Mouse (Mus musculus) gastrocnemius, postnatal 10 days (tissue): Measurements from ENCODE around the gene Acoxl. TPM values are rescaled to one million over a fixed set of nuclear protein-coding genes. Genes with fewer than 3 reads are reported as not detected.

Experiments
- DNase-seq: peaks from one replicate; pipeline ENCODE4 v3.0.0; 2021; ENCODE audit warnings: mixed read lengths
- microRNA-seq, 2 experiments: library from miRNA; unstranded; fragments of <30 nt; microRNA quantifications; one replicate each; pipeline ENCODE4 v1.2.0; 2021
- total RNA-seq, 2 experiments: library from RNA; stranded (reverse); gene quantifications; 2 replicates each; pipeline ENCODE4 v1.2.3; 2021

Gene Acoxl
- total RNA-seq, 2 experiments from 2014 or later: 0.11 to 0.14 TPM

DNA sequence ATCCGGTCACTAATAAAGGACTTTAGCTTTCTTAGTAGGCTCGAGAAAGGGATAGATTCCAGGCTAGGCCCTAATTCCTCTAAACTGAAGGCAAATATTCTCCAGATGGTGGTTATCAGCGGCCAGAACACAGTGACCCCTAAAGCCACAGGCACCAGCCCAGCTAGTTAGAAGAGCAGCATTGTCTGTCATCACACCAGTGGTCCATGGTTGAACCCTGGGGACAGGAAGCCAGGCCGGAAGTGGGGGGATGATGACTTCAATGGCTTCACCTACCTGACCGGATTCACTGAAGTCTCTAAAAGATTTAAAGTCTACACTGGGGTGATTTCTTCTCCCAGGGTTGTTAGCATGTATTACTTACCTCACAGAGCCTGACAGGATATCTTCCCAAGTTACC lies 310.9 kb downstream of the Acoxl start:
- DNase-seq: no peak

DNA sequence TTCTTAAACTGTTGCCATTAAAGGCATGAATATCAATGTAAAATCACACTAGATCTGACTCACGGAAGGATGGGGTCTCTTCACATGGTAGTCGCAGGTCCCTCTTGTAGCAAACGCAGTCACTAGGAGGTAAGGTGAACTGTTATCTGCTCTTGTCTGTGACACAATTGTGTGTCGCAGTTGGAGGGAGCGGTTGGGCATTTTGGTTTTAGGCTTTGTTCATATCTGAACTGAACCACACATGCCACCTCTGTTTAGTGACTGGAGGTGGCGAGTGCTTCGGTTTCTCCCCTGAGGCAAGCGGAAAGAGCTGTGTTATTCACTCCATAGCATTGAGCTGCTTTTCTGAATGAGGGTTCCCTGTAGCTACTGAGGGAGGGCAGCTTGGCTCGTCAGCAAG lies 313.5 kb downstream of the Acoxl start:
- no peak for DNase-seq

DNA sequence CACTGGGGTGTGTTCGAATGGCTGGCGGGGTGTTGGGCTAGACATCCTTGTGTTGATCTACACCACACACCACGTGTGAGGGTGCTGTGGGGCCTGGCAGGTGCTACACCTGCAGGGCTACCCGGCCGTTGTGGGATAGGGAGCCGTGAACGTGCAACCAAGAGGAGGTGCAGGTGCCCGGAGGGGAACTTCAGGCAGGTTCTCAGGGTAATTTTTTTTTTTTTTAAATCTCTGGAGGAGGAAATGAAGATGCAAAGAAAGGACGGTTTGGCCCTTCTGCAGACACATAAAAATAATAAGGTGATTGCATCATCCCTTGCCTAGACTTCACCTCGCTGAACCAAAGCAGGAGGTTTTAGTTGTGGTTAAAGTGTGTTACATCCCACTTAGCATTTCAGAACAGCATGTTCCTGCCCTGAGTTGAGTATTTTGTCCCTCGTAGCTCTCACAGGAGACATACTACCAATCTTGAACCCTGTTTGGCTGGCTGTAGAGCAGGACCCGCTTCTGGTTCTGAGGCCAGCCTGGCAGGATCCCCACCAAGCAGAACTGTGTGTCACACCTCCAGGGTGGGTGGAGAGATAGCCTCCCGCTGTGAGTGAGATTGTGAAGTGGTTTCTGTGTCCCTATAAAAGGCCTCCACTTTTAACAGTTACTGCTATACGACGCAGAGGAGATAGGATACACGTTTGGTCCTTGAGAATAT lies 314.3 kb downstream of the Acoxl start:
- DNase-seq: no peak

DNA sequence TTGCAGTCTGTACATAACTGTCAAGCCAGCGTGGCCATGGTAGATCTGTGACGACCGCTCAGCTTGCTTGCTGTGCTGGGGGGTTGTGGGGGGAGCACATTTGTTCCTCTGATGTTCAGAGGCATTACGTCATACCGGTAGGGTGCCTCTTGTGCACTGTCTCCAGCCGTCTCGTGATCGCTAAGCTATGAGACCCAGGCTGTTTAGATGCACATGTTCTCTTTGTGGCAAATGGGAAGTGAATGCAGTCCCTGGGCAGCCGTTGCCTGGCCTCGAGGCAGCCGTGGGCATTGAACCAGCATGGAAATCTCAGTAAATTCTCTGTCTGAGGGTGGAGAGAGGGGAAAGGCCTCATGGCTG lies 314.9 kb downstream of the Acoxl start:
- DNase-seq: no peak

DNA sequence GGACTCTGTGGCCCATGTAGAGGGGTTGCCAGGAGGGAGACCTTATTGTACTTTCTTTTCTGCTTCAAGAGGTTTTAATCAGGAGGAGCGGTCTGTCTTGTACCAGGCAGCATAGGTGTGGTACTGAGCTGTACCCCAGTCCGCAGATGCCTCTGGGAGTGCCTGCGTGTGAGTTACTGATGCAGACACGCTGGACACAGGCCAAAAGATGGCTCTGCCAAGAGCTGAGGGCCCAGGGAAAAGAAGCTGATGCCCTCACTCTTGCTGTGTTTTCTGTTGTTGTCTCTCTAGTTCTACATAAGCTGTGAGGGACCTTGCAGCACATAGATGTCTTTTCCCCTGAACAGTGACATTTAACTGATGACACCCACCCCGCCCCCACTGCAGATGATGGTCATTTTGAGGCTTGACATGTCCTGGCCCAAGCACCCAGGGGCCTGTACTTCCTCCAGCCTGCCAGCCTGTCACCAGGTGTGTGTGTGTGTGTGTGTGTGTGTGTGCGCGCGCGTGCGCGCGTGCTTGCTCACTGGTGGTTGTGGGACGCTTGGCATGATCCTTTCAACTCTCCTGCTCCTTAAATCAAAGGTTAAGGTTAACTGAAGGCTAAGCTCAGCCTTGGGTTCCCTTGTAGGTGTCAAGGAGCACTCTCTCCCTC lies 316.9 kb downstream of the Acoxl start:
- no peak for DNase-seq

DNA sequence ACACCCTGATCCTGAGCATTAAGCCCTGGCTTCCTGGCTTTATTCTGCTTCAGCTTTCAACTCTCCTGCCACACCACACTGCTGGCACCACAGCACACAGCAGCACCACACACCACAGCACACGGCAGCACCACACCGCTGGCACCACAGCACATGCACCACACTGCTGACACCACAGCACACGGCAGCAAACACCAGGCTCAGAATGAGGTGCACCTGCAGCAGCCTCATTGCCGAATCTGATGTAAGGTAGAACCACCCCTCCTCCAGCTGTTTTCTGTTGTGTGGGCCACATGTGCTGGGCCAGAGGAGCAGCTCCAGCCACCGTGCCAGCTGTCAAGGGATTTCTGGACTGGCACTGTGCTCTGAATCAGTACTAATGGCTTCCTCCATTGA lies 317.4 kb downstream of the Acoxl start:
- no peak for DNase-seq

DNA sequence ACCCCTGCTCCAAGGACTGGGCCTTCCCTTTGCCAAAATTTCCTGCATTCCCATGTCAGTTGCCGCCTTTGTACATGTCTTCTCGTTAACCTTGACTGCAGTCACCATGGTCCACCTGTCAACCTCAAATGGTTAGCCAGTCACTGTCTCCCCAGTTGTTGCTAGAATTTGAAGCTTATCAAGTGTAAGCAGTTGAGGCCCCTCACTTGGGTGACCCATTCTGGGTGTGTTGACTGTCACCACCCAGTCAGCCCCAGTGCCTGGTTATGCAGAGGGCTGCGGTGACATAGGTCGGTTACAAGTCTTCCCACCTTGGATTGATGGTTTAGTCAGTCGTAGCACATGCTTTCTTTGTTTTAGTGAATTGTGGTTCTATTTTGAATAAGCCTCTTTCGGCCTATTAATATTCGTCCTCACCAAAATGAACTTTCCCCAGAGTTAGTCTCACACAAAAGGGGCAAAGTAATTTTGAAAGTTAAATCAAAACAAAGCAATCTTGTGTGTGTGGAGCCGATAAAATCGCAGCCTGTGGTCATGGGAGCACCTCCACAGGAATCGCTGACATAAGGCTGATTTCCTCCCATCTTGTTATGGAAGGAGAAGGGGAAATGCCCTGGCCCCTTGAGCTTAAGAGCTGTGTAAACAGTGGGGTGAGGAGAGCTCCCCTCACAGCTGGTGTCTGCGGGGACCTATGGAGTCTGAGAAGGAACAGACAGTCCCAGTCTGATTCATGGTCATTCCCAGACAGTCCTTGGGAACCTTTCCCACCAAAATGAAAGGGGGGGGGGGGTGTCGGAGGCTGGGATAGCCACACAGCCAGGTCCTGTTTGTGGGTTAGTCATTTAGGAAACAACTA lies 318.1 kb downstream of the Acoxl start:
- DNase-seq: no peak

DNA sequence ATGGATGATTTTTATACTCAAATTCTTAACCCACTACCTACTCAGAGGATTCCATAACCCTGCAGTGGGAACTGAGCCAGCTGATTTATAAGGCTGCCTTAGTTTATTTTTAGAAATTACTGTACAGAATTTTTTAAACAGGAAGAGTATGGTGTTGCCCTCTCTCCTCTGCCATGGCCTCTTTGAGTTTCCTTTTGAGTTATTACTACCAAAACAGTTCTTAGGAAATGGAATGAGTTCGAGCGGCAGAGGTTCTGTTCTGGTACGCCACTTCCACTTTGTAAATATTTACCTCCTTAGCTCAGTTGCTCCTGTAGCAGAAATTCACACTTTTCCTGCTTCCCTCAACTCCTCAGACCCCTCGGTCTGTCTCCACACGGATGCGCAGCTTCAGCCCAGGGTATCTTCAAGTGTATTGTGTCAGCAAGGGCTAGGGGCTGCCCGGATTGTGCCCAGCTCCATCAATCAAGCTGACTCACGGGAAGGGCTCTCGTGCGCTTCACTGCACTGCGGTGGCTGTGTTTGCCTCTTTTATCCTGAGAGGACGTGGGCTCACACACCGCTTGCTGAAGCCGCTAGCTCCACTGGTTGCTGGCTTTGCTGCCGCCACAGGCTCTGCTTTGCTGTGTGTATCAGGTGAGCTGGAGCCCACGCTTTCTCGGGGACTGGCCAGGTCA lies 320.2 kb downstream of the Acoxl start:
- no peak for DNase-seq

DNA sequence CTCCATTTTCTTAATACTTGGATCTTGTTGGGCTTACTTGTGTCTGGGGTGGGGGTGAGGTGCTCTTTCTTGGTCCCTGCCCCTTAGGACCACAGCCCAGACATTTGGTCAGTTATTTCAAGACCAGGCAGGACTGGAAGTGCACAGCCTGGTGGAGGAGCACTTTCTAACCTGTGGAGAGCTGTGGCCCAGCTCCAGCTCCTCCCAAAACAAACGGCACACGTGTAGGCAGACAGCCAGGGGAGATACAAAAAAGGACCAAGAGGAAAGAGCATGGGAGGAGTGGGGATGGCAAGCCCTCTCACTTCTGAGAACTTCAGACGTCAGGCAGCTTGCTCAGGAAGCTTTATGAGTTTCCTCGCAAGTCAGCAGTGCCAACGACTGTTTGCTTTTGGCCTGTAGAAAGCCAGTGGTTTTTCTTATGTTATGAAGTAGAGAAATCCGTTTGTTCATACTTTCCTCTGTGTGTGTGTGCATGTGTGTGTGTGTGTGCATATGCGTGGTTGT lies 321.0 kb downstream of the Acoxl start:
- no peak for DNase-seq

DNA sequence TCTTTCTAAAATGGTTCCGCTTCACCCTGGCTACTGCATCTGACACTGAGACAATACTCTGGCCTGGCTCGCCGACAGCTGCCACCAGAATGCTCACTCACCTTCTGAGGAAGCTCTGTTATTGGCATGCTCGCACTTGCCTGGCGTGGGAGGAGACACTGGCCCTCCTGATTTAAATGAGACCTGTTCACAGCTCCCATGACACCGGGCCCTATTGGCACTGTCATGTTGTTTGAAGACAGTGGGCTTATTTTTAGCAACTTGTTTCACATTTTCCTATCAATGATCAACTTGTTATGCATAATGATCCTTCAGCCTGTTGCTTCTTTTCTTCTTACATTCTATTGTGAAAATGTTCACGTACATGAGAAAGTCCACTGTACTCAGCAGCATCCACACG lies 324.5 kb downstream of the Acoxl start:
- DNase-seq: no peak

DNA sequence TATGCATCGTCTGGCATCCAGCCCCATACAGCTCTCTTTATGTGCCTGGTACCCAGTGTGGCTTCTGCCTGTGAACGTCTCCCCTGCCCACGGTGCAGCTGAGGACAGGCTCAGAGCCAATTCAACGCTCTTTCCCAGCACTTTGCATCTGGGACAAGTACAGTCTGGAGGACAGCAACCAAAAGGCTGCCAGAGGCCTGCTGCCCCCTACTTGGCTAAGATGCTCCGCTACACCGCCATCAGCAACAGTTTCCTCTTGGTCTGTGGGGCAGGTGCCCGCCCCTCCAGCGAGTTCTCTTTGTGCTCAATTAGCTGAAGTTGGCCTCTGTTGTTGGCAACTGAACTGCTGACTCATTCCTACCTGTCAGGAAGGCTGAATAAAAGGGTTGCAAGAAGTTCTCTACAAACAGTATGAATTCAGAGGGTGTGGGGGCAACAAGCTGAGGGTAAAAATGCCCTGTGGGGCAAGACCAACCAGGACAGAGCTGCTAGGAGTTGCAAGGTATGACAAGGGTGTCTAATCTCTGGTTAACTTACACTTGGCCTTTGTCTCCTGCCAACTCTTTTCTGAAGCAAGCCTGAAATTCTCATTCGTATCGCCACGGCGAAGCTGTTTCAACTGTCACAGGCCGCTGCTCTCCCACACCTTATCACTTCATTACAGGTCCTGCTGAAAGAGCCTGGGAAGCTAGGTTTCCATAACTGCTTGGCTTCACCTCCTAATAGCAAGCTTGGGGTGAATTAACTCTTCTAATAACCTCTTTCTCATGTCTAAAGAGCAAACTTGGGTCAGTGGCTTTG lies 328.1 kb downstream of the Acoxl start:
- DNase-seq: no peak

DNA sequence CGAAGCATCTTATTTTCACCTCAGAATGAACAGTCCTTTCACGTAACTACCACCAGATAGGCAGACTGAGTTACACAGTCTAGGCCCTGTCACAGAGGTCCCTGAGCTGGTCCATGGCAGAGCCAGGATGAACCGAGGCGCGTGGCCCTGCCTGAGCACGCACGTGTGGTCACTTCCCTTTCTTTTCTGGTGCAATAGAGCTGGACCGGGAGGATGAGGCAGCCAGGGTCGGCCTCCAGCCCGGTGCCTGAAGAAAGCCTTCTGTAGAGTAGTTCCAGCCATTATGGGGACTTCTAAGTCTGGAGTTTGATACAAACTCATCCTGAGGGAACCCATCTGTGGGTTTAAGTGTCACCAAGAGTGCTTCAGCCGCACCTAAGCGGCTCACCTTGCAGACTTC lies 329.3 kb downstream of the Acoxl start:
- no peak for DNase-seq

DNA sequence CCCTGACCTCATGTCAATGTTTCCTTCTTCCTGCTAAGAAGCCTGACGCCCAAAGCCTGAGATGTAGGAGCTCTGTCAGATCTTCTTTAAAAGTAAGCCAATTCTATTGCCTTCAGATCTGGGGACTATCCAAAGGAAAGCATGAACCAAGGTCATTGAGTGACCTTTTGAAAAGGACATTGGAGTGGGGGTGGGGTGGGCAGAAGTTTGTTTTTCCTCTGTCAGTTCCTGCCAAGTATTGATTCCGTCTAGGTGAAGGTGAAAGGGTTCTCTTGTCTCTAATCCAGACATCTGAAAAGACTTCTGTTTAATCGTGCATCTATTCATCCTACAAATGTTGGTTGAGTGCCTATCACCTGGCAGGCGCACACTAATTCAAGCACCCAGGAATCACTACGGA lies 330.8 kb downstream of the Acoxl start:
- no peak for DNase-seq

DNA sequence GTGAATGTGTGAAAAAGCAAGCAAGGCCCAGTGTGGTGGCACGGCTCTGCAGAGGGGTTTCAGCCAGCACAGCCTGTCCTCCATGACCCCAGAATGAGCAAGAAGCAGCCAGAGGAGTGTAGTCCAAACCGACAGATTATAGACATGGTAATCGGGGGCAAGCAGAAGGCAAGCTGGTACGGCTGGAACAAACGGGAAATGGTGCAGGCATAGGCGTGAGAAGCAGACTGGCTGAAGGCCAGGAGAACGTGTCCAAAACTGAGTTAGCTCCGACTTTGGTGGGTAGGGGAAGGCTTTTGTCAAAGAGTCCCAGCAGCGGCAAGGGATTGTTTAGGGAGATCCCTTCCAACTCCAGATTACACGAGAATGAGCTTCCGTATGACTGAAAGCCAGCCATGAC lies 331.3 kb downstream of the Acoxl start:
- no peak for DNase-seq

DNA sequence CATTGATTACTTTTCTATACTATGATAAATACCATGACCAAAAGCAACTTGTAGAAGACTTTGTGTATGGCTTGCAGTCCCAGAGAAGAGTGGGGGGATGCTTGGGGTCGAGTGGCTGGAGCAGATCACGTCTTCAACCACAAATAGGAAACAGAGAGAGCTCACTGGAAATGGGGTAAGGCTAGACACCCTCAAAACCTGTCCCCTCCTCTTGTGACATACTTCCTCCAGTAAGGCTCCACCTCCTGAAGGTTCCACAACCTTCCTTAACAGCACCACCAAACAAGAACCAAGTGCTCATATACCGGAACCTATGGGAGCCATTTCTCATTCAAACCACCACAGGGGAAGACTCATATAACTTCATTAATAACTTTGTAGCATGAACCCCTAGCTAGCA lies 331.9 kb downstream of the Acoxl start:
- no peak for DNase-seq

DNA sequence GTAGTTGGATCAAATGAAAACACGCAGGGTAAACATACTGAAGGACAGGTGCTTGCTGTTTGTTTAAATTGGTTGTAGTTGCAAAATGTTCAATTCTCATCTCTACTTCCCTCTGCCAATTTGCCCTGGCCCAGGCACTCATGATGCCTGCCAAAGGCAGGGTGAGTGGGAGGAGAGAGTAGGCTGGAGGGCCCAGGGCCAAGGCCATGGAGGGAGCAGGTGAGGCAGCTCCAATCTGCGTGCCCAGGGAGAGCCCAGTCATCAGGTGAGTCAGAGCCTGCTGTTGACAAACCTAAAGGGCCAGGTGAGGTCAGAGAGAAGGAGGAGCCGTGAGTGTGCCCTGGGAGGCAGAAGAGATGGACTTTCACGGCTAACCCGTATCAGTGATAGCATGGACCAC lies 333.6 kb downstream of the Acoxl start:
- no peak for DNase-seq

Small RNA genes lying within 50 kb of the gene (microRNA-seq; reads per million reads assigned to microRNA genes)
- 0 reads per million in 2 experiments for gene Gm22411

Other genes starting within 250 kb of the Acoxl start
- gene Mal, start 182.2 kb upstream of the Acoxl start, total RNA-seq: 10 to 100 TPM; 14.7 to 24.5 TPM
- gene Mall, start 108.9 kb upstream of the Acoxl start, total RNA-seq: 1 to 10 TPM; 6.3 to 7.2 TPM
- 10 to 100 TPM; 12.9 to 14.1 TPM for gene Nphp1, start 50.0 kb upstream of the Acoxl start, total RNA-seq
- 10 to 100 TPM; 64.1 to 80.2 TPM for gene Mtln, start 46.4 kb upstream of the Acoxl start, total RNA-seq
- gene Bub1, start 7.0 kb upstream of the Acoxl start, total RNA-seq: 1 to 10 TPM; 3.7 to 5.1 TPM